Mouse (Mus musculus): ENCODE results near the gene Slc12a6. TPM values are rescaled to one million over a fixed set of nuclear protein-coding genes. Genes with fewer than 3 reads are reported as not detected.

Gene Slc12a6
- total RNA-seq, 1 experiment from 2014 or later, result 85.0 TPM

GRCm38 (mm10) chr2:112378973-112379898 is 113.6 kb downstream of the Slc12a6 start, which contains the start of gene Katnbl1:
Gene Katnbl1, plus strand, starts transcription at chr2:112379211.
- peak; percentile 91 for ATAC-seq (replicated peaks; ENCODE audit: low read depth, poor library complexity, severe bottlenecking)

GRCm38 (mm10) chr2:112380131-112380530 is 114.5 kb downstream of the Slc12a6 start:
- ATAC-seq (replicated peaks; ENCODE audit: low read depth, poor library complexity, severe bottlenecking), result no peak

GRCm38 (mm10) chr2:112381219-112381618 is 115.6 kb downstream of the Slc12a6 start:
- ATAC-seq (replicated peaks; ENCODE audit: low read depth, poor library complexity, severe bottlenecking), result no peak

GRCm38 (mm10) chr2:112390843-112391242 is 125.2 kb downstream of the Slc12a6 start:
- ATAC-seq (replicated peaks; ENCODE audit: low read depth, poor library complexity, severe bottlenecking), result no peak

- ATAC-seq (replicated peaks; ENCODE audit: low read depth, poor library complexity, severe bottlenecking), result peak; percentile 24; the same call in 1 of the 2 replicates
Observed at GRCm38 (mm10) chr2:112391346-112392000, 125.8 kb downstream of the Slc12a6 start.

- no peak; the same call in 1 of the 2 replicates for ATAC-seq (replicated peaks; ENCODE audit: low read depth, poor library complexity, severe bottlenecking)
Observed at GRCm38 (mm10) chr2:112392689-112393088, 127.1 kb downstream of the Slc12a6 start.

- peak; percentile 37 for ATAC-seq (replicated peaks; ENCODE audit: low read depth, poor library complexity, severe bottlenecking)
Observed at GRCm38 (mm10) chr2:112393958-112394357, 128.3 kb downstream of the Slc12a6 start.

GRCm38 (mm10) chr2:112396649-112397048 is 131.0 kb downstream of the Slc12a6 start:
- peak; percentile 86 for ATAC-seq (replicated peaks; ENCODE audit: low read depth, poor library complexity, severe bottlenecking)

GRCm38 (mm10) chr2:112407030-112407429 is 141.4 kb downstream of the Slc12a6 start:
- no peak for ATAC-seq (replicated peaks; ENCODE audit: low read depth, poor library complexity, severe bottlenecking)

Other genes starting within 250 kb of the Slc12a6 start
- gene Olfr1311, start 241.4 kb upstream of the Slc12a6 start, total RNA-seq (2017), result not detected in 2 replicates
- not detected in 2 replicates for gene Olfr1312, start 215.6 kb upstream of the Slc12a6 start, total RNA-seq (2017)
- gene Olfr1313, start 188.0 kb upstream of the Slc12a6 start, total RNA-seq (2017), result not detected in 2 replicates
- gene Olfr1314, start 169.0 kb upstream of the Slc12a6 start, total RNA-seq (2017), result not detected in 2 replicates
- gene Olfr1315-ps1, start 150.4 kb upstream of the Slc12a6 start, total RNA-seq (2017), result not detected in 2 replicates
- not detected in 2 replicates for gene Olfr1316, start 130.8 kb upstream of the Slc12a6 start, total RNA-seq (2017)
- not detected in 2 replicates for gene Olfr1317, start 125.5 kb upstream of the Slc12a6 start, total RNA-seq (2017)
- not detected in 2 replicates for gene Olfr1318, start 111.6 kb upstream of the Slc12a6 start, total RNA-seq (2017)
- 3.1 and 13.2 TPM in 2 replicates for gene Lpcat4, start 26.4 kb upstream of the Slc12a6 start, total RNA-seq (2017)
- gene Nutm1, start 6.5 kb upstream of the Slc12a6 start, total RNA-seq (2017), result not detected in 2 replicates
- gene Nop10, start 3.9 kb upstream of the Slc12a6 start, total RNA-seq (2017), result 132 and 136 TPM in 2 replicates
- not detected in 2 replicates for gene Gm21985, start 489 bp downstream of the Slc12a6 start, total RNA-seq (2017)
- gene Emc4, start 102.2 kb downstream of the Slc12a6 start, total RNA-seq (2017), result 67.7 and 81.2 TPM in 2 replicates
- gene Katnbl1, start 113.4 kb downstream of the Slc12a6 start, total RNA-seq (2017), result 22.4 and 22.9 TPM in 2 replicates
- gene Emc7, start 189.2 kb downstream of the Slc12a6 start, total RNA-seq (2017), result 8.8 and 13.7 TPM in 2 replicates
- not detected in 2 replicates for gene Chrm5, start 214.9 kb downstream of the Slc12a6 start, total RNA-seq (2017)
- 31.7 and 35.2 TPM in 2 replicates for gene Aven, start 227.1 kb downstream of the Slc12a6 start, total RNA-seq (2017)